Mouse (Mus musculus) urinary bladder, adult 2 months (tissue): Measurements from ENCODE around the gene Gtpbp3. TPM values are rescaled to one million over a fixed set of nuclear protein-coding genes. Genes with fewer than 3 reads are reported as not detected.

Experiments used
- DNase-seq: peaks from one replicate; pipeline ENCODE4 v3.0.0; 2022; ENCODE audit warnings: low spot score
- polyA plus RNA-seq: library from polyadenylated mRNA; depleted of rRNA; stranded (reverse); fragments of >200 nt; gene quantifications from 2 replicates; pipeline ENCODE4 v1.2.3, GENCODE M21; 2012; rRNA removed

Gene Gtpbp3
- polyA plus RNA-seq, result 21.9 and 25.5 TPM in 2 replicates

- DNase-seq, result peak; percentile 73
Measured at GRCm38 (mm10) chr8:71487691-71488445, at the start of gene Gtpbp3. Gene Gtpbp3 (plus strand): TSS chr8:71488103.

- DNase-seq, result no peak
Measured at GRCm38 (mm10) chr8:71441404-71441803, 46.5 kb upstream of the Gtpbp3 start.

- DNase-seq, result no peak
Measured at GRCm38 (mm10) chr8:71445096-71445495, 42.8 kb upstream of the Gtpbp3 start.

DNA sequence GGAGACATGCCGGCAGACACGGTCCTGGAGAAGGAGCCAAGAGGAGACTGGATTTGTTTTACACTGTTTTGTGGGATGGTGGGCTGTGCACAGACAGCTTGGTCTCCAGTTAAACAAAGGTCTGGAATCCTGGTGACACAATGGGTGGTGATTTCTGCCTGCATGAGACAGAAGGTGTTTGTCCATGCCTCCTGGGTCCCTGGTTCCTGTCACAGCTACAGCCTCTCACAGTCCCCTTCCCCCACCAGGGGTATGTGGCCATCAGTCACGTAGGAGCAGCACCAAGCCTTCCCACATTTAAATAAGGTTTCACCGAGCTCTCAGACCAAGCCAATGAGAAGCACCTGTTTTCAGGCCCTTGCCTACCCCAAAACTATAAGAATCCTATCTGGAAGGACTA, 36.6 kb upstream of the Gtpbp3 start:
- no peak for DNase-seq

GRCm38 (mm10) chr8:71451777-71452176, 36.1 kb upstream of the Gtpbp3 start:
- peak; percentile 10 for DNase-seq

GRCm38 (mm10) chr8:71452669-71453068, 35.2 kb upstream of the Gtpbp3 start:
- peak; percentile 9 for DNase-seq

DNA sequence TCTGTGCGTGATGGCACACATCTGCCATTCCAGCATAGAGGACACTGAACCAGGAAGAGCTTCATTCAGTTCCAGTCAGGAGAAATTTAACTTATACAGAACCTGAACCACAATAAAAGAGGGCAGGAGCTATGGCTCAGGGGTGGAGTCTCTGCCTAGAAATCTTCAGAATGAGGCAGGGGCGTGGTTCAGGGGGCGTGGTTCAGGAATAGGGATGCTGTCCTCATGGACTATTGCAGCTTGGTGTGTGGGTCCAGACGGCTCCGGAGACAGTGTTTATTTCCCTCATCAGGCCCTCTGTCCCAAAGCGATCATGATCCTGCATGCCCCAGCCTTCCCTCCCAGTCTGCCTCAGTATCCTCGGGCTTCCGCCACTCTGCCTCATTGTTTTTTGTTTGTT, 33.2 kb upstream of the Gtpbp3 start:
- peak; percentile 7 for DNase-seq

DNA sequence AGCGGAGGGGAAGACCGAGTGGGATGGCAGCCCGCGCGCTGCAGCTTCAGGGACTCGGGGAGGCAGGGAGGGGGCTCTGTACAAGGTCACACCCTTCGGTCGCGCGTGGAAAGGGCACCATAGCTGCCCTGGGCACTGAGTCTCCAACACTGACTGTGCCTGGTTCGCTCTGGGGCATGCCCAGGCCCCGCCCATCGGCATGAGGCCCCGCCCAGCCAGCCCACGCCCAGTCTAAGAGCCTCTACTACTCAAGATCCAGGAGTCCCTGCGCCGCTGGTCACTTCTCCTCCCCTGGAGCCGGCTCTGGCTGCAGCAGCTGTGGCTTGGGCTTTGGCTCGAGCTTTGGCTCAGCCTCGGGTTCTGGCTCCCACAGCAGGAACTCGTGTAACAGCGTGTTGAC, 31.0 kb upstream of the Gtpbp3 start:
- DNase-seq, result peak; percentile 16

DNA sequence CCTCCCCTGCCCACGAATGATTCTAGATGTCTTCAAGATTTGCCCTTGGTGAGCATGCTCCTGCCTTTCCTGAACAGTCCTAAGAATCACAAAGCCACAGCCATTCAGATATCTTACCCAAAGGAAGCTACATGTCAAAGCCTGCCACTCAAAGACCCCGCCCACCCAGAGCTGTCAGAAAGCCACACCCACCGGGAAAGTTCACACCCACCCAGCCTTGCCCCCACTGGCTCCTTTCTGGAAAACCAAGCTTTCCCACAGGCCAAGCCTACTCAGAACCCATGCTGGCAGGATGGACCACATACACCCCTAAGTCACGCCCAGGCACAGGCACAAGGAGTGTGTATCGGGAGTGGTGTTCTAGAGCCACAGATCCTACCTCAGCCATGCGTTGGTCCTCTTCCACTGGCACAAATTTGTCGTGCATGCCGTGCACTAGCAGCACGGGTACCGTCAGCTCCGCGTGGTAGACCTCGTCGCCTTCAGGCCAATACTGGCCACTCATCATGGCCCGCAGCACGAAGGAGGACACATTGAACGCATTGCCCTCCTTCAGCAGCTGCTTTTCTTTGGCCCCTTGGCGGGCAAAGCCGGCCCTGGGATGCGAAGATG, 30.1 kb upstream of the Gtpbp3 start:
- DNase-seq, result no peak

GRCm38 (mm10) chr8:71460716-71461115, 27.2 kb upstream of the Gtpbp3 start:
- DNase-seq, result no peak

- no peak for DNase-seq
Measured at GRCm38 (mm10) chr8:71461152-71461840, 26.6 kb upstream of the Gtpbp3 start.

GRCm38 (mm10) chr8:71462191-71462590, 25.7 kb upstream of the Gtpbp3 start:
- no peak for DNase-seq

- DNase-seq, result no peak
Measured at GRCm38 (mm10) chr8:71462786-71463185, 25.1 kb upstream of the Gtpbp3 start.

GRCm38 (mm10) chr8:71463188-71464033, 24.5 kb upstream of the Gtpbp3 start, which contains the start of gene Abhd8:
Gene Abhd8 (minus strand): TSS chr8:71463655.
- DNase-seq, result peak; percentile 96

GRCm38 (mm10) chr8:71464513-71465500, 23.1 kb upstream of the Gtpbp3 start, which contains the start of gene Mrpl34:
Gene Mrpl34 (plus strand): TSS chr8:71464959.
- DNase-seq, result peak; percentile 89

- no peak for DNase-seq
Measured at GRCm38 (mm10) chr8:71465733-71466132, 22.2 kb upstream of the Gtpbp3 start.

GRCm38 (mm10) chr8:71466198-71466597, 21.7 kb upstream of the Gtpbp3 start:
- DNase-seq, result no peak

DNA sequence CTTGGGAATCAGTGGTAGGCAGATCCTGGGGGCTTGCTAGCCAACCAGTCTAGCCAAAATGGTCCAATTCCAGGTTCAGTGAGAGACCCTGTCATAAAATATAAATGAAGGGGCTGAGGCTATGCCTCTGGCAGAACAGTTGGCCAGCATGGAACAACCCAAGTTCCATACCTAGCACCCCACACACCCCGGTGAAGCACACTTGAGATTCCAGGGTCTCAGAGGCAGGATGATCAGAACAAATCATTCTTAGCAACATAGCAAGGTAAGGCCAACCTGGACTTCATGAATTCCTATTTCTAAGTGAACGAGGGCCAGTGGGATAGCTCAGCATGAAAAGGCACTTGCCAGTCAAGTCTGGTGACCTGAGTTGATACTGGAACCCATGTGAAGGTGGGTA, 20.7 kb upstream of the Gtpbp3 start:
- DNase-seq, result no peak

DNA sequence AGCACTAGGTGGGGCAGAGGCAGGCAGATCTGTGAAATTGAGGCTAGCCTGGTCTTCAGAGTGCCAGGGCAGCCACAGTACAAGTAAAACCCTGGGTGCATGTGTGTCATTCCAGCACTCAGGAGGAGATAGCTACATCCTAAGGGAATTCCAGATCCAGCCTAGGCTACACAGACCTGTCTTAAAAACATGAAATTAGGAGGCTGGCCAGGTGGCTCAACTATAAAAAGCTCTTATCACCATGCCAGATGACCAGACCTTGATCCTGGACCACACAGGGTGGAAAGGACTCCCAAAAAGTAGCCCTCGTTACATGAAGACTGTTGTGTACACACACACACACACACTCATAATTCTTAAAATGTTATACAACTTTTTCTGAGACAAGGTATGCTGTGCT, 19.9 kb upstream of the Gtpbp3 start:
- no peak for DNase-seq

DNA sequence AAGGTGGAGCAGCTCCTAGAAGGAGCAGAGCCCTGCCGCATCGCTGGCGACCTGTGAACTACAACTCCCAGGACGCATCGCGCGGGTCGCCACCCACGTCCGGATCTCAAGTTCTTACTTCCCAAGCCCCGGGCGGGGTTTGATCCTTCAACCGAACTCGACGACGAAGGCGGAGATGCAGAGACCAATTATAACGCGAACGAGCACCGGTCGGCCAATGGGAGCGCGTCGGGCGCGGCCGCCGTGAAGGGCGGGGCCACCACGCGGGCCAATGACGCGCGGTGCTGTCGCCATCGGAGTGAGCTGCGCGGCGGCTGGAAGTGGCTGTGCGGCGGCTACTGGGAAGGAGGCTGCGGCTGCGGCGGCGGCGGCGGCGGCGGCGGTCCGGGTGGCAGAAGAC, 19.0 kb upstream of the Gtpbp3 start, which contains the start of gene Dda1:
Gene Dda1 (plus strand): TSS at position 284 of the 400 bp plus-strand sequence.
- peak; percentile 87 for DNase-seq
